ENCODE assay signal across 25 mouse cellular contexts in genomic region chr1:130865541-130866221, GRCm38 (mm10). TPM values are rescaled to one million over a fixed set of nuclear protein-coding genes. Genes with fewer than 3 reads are reported as not detected.
A peak's percentile ranks its signal among the peaks of the same experiment; 100 is the strongest.
DNase-seq lines count a peak whose midpoint lies in the region; ATAC-seq and TF ChIP-seq lines count a peak whose summit lies in the region.
"Had no signal": no experiment of that assay in that cellular context is flagged by ENCODE, and none has a peak within 500 bp of the region (broad histone marks: within the 10 kb centered on the region; RNA-seq: fewer than 3 reads in every experiment).

Gene Fcmr, plus strand, starts transcription at chr1:130865669.

- no peak within 1 kb of the TSS for H3K27ac ChIP-seq in kidney, adult 2 months (ENCODE audit: insufficient read depth, low read depth, low read length)
- H3K27ac ChIP-seq in spleen, adult 2 months (ENCODE audit: insufficient read depth, low read length): peak within 1 kb of the TSS; percentile 97
- H3K27ac ChIP-seq: forebrain, embryonic 13.5 days; heart, embryonic 10.5 days; hindbrain, embryonic 15.5 days; layer of hippocampus, adult 2 months; limb, embryonic 12.5 days; liver, embryonic 13.5 days; midbrain, embryonic 12.5 days had no signal

- DNase-seq in kidney, adult 2 months: no peak
- no peak for DNase-seq in kidney, adult 11 months
- DNase-seq in spleen, adult 2 months (ENCODE audit: low read depth in 1 of 2, low spot score in 2 of 2): peak; percentile 54 to 61
- DNase-seq in spleen, postnatal 4 days (ENCODE audit: low spot score in 2 of 2): no peak
- DNase-seq in frontal cortex, postnatal 10 days (ENCODE audit: low spot score in 2 of 2): no peak
- DNase-seq in thymus, postnatal 0 days (ENCODE audit: low spot score): no peak
- DNase-seq: adrenal gland, postnatal 25 days; cerebellum, adult 9-10 months; heart, postnatal 4 days; kidney, adult 18-20 months; kidney, postnatal 14 days; layer of hippocampus, postnatal 36 days; liver, embryonic 13.5 days; thymus, postnatal 25 days had no signal

- H3K4me1 ChIP-seq in kidney, adult 2 months (ENCODE audit: control insufficient read depth, insufficient read depth, low read length): no peaks in the 10 kb centered on the region
- peaks cover 21% of the 10 kb centered on the region; the same call in 1 of the 2 replicates for H3K4me1 ChIP-seq in spleen, adult 2 months (ENCODE audit: control insufficient read depth, insufficient read depth, insufficient read length)
- H3K4me1 ChIP-seq: forebrain, embryonic 13.5 days; heart, embryonic 10.5 days; hindbrain, embryonic 15.5 days; limb, embryonic 12.5 days; liver, embryonic 13.5 days; midbrain, embryonic 12.5 days had no signal

- ATAC-seq in neutrophil, adult 5-6 weeks (ENCODE audit: extremely low read depth, insufficient number of reproducible peaks, low FRiP score, poor library complexity, severe bottlenecking): peak; percentile 30; the same call in 1 of the 2 replicates
- ATAC-seq: CD4-positive, CD25-positive, alpha-beta regulatory T cell, adult 4 months; forebrain, embryonic 13.5 days had no signal

- WGBS in kidney, adult 2 months: 76% methylated on average over 7 of the region's 7 CpGs
- WGBS in spleen, adult 2 months: 29% methylated on average over 7 of the region's 7 CpGs

- TF ChIP-seq CTCF in kidney, adult 2 months (conservative IDR thresholded peaks at IDR 0.05; ENCODE audit: insufficient read depth, insufficient read length, low read depth, low read length): no peak
- TF ChIP-seq CTCF in spleen, adult 2 months (IDR thresholded peaks at IDR 0.05; ENCODE audit: extremely low read depth, insufficient read depth, insufficient read length, insufficient replicate concordance): no peak

- H3K4me3 ChIP-seq in kidney, adult 2 months (ENCODE audit: insufficient read depth, low read depth, low read length): no peak within 1 kb of the TSS
- peak within 1 kb of the TSS; percentile 60 for H3K4me3 ChIP-seq in spleen, adult 2 months (ENCODE audit: extremely low read depth, insufficient read depth, insufficient read length)
- H3K4me3 ChIP-seq: forebrain, embryonic 13.5 days; heart, embryonic 10.5 days; hindbrain, embryonic 15.5 days; layer of hippocampus, adult 2 months; limb, embryonic 12.5 days; liver, embryonic 13.5 days; midbrain, embryonic 12.5 days had no signal

- H3K36me3 ChIP-seq in kidney, adult 2 months (ENCODE audit: control insufficient read depth, insufficient read depth, low read length): no peaks in the 10 kb centered on the region
- no peaks in the 10 kb centered on the region; the same call in 1 of the 2 replicates for H3K36me3 ChIP-seq in spleen, adult 2 months (ENCODE audit: control insufficient read depth, insufficient read depth, low read length)
- H3K36me3 ChIP-seq: heart, embryonic 10.5 days; hindbrain, embryonic 15.5 days; limb, embryonic 12.5 days; liver, embryonic 13.5 days; midbrain, embryonic 12.5 days had no signal

- H3K27me3 ChIP-seq in kidney, adult 2 months (replicated peaks; ENCODE audit: control insufficient read depth, insufficient read depth, low read length): no peaks in the 10 kb centered on the region
- no peaks in the 10 kb centered on the region for H3K27me3 ChIP-seq in spleen, adult 2 months (ENCODE audit: control insufficient read depth, insufficient read depth, low read length)
- H3K27me3 ChIP-seq: forebrain, embryonic 13.5 days; hindbrain, embryonic 15.5 days; limb, embryonic 12.5 days; liver, embryonic 13.5 days; midbrain, embryonic 12.5 days had no signal

- TF ChIP-seq POLR2A in kidney, adult 2 months (IDR thresholded peaks at IDR 0.05; ENCODE audit: low read depth, low read length): no peak
- TF ChIP-seq POLR2A in spleen, adult 2 months (IDR thresholded peaks at IDR 0.05; ENCODE audit: low read depth, low read length): peak; percentile 70

RNA-seq across cellular contexts. Expression of gene Fcmr, which starts in this region (rescaled TPM):
- 5.3 and 16.2 TPM in 2 replicates for polyA plus RNA-seq in kidney, adult 2 months (2012; rRNA removed)
- polyA plus RNA-seq in spleen, adult 2 months (2012; rRNA removed): 452 and 608 TPM in 2 replicates
- 429 and 440 TPM in 2 replicates for total RNA-seq in neutrophil, adult 5-6 weeks (2017)
- not detected in 2 replicates for polyA plus RNA-seq in thymus, postnatal 0 days (2015; fragmentation: Nextera tagmentation; extraction: Ambion mirVana)
- total RNA-seq: gastrocnemius, adult 8-10 months; layer of hippocampus, postnatal 36 days; megakaryocyte, adult 5-6 weeks had no signal
- polyA plus RNA-seq: embryonic facial prominence, embryonic 14.5 days; forebrain, embryonic 13.5 days; limb, embryonic 12.5 days; liver, embryonic 13.5 days had no signal

Comparison
In these comparisons a context has a peak if more than half of its experiments do, and no peak if none do; other contexts are left out.
1. RNA of gene Fcmr (polyA plus RNA-seq): 452 to 608 TPM in spleen, adult 2 months; 5.3 to 16.2 TPM in kidney, adult 2 months and not detected in thymus, postnatal 0 days; every median in the first group is over 10 times any median in the second.
2. DNase-seq: peak in spleen, adult 2 months (2 of 2); none in kidney, adult 2 months (single experiment), kidney, adult 11 months (single experiment), spleen, postnatal 4 days (0 of 2), frontal cortex, postnatal 10 days (0 of 2) and thymus, postnatal 0 days (single experiment).